Mouse (Mus musculus): ENCODE data around the gene Kat6b. TPM values are rescaled to one million over a fixed set of nuclear protein-coding genes. Genes with fewer than 3 reads are reported as not detected.

Gene Kat6b
- polyA plus RNA-seq, 1 experiment from 2014 or later, result 34.6 TPM

DNA sequence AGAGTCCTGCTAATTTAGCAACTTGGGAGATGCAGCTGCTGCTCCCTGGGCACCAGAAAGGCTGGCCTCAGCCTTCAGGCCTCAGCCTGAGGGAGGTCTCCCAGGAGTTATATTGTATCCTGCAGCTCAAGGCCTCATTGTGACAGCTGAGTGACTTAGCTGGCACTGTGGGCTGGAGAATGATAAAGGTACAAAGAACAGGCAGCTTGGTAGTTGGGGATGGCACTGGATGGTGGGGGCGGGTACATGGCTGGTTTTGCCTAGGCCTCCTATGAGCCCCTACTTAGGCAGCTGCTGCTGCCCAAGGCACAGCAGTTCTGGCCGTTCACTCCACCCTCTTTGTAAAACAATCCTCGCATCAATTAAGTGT, 7.9 kb downstream of the Kat6b start:
- Histone ChIP-seq H3K4me3 (replicated peaks; ENCODE audit: low read length) (no peak overlapping the region), H3K4me1 (replicated peaks; ENCODE audit: control insufficient read depth, insufficient read depth, low read length) (0 out of 2 replicates have a peak, but pooled peaks cover 4% of the 10 kb centered on the region), H3K27ac (ENCODE audit: low read length) (no peak overlapping the region; the same call in 1 of the 2 replicates), H3K9ac (replicated peaks; ENCODE audit: low read depth, low read length) (no peak overlapping the region), H3K36me3 (ENCODE audit: control insufficient read depth, insufficient read depth) (no peaks in the 10 kb centered on the region), H3K27me3 (replicated peaks; ENCODE audit: control insufficient read depth, insufficient read depth, low read length) (no peaks in the 10 kb centered on the region), H3K9me3 (ENCODE audit: control insufficient read depth, low read length) (no peaks in the 10 kb centered on the region), H3K4me2 (ENCODE audit: low read length) (no peak overlapping the region)
- WGBS, result 5% methylated on average over 3 of the region's 3 CpGs
- peak; percentile 88 for ATAC-seq

DNA sequence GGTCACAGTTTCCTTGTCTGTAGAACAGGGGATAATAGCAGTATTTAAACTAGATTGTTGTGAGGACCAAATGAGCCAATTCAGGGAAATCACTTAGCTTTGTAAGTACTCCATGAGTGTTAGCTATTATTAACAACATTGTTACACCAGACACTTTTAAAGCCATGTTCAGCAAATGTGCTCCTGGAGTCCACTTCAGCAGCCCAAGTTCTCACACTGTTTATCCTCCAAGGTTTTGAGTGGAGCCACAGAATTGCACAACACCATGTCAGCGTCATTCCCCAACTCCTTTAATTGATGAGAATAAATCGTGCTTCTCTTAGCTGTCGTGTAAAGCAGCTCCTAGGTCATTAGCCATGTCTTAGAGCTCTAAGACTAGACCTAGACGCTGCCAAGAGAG, 8.9 kb downstream of the Kat6b start:
- Histone ChIP-seq H3K27me3 (replicated peaks; ENCODE audit: control insufficient read depth, insufficient read depth, low read length) (no peaks in the 10 kb centered on the region), H3K9me3 (ENCODE audit: control insufficient read depth, low read length) (no peaks in the 10 kb centered on the region), H3K36me3 (ENCODE audit: control insufficient read depth, insufficient read depth) (no peaks in the 10 kb centered on the region), H3K4me2 (ENCODE audit: low read length) (no peak overlapping the region), H3K4me1 (replicated peaks; ENCODE audit: control insufficient read depth, insufficient read depth, low read length) (0 out of 2 replicates have a peak, but pooled peaks cover 4% of the 10 kb centered on the region), H3K4me3 (replicated peaks; ENCODE audit: low read length) (no peak overlapping the region), H3K27ac (ENCODE audit: low read length) (no peak overlapping the region), H3K9ac (replicated peaks; ENCODE audit: low read depth, low read length) (no peak overlapping the region)
- 29% methylated on average over 4 of the region's 4 CpGs for WGBS
- ATAC-seq, result no peak

DNA sequence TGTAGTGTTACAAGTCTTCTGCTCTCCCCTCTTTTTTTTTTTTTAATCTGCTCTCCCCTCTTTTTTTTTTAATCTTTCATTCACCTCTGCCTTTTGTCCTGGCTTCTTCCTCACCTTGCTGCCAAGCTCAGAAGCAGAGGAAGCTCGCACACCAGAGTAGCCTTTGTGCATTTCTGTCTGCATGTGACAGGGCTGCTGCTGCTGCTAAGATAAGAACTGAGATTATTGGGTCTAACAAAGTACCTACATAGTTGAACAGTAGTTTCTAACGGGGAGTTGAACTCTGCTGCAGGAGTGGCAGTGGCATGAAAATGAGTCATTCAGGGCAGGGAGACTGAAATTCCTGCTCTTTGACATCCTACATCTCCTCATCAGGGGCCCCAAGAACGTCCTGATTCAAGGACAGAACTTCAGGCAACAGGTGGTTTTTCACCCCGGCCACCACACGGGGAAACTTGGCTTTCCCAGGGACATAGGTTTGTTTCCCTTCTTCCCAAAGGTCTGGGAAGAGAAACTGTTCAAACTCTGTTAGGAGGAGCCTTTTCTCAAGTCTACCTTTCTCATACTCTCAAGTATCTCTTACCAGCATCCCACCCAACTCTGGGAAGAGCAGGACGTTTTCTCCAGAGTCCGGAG, 17.2 kb downstream of the Kat6b start:
- no peak for ATAC-seq
- no peaks in the 10 kb centered on the region for H3K27me3 ChIP-seq (replicated peaks; ENCODE audit: control insufficient read depth, insufficient read depth, low read length)
- H3K36me3 ChIP-seq (ENCODE audit: control insufficient read depth, insufficient read depth), result no peaks in the 10 kb centered on the region
- H3K4me2 ChIP-seq (ENCODE audit: low read length), result peak overlapping the region; percentile 86
- H3K9ac ChIP-seq (replicated peaks; ENCODE audit: low read depth, low read length), result peak overlapping the region; percentile 99
- peak overlapping the region; percentile 87 for H3K4me3 ChIP-seq (replicated peaks; ENCODE audit: low read length)
- H3K4me1 ChIP-seq (replicated peaks; ENCODE audit: control insufficient read depth, insufficient read depth, low read length), result peaks cover 27% of the 10 kb centered on the region
- 1% methylated on average over 7 of the region's 7 CpGs for WGBS
- H3K27ac ChIP-seq (ENCODE audit: low read length), result peak overlapping the region; percentile 100
- no peaks in the 10 kb centered on the region for H3K9me3 ChIP-seq (ENCODE audit: control insufficient read depth, low read length)

DNA sequence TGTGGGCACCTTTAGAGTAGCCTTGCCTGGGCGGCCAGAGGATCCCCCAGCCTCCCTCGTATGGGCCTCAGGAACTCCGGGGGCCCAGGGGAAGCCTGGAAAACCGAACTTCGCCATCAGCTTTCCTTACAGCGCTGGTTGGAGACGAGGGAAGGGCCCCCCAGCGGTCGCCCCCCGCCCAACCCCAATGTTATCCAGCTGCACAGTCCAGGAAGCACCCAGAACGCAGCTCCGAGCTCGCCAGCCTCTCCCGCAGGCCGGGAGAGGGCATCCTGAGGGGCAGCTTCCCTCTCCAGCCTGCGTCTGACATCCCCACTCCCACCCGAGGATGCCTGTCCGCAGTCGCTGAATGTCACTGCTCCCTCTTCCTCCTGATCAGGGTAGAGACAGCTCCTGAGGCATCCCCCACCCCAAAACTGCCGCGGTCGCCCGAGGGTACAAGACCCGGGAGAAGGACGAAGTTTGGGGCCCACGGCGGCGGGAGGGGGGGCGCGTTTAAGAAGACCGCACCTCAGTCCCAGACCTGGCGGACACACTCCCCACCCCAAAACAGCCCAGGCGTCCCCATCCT, 17.9 kb downstream of the Kat6b start:
- ATAC-seq, result no peak
- Histone ChIP-seq H3K9me3 (ENCODE audit: control insufficient read depth, low read length) (no peaks in the 10 kb centered on the region), H3K36me3 (ENCODE audit: control insufficient read depth, insufficient read depth) (no peaks in the 10 kb centered on the region), H3K4me3 (replicated peaks; ENCODE audit: low read length) (peak overlapping the region; percentile 87), H3K4me1 (replicated peaks; ENCODE audit: control insufficient read depth, insufficient read depth, low read length) (peaks cover 31% of the 10 kb centered on the region), H3K9ac (replicated peaks; ENCODE audit: low read depth, low read length) (peak overlapping the region; percentile 99), H3K4me2 (ENCODE audit: low read length) (peak overlapping the region; percentile 86), H3K27ac (ENCODE audit: low read length) (peak overlapping the region; percentile 100), H3K27me3 (replicated peaks; ENCODE audit: control insufficient read depth, insufficient read depth, low read length) (no peaks in the 10 kb centered on the region)
- WGBS, result under 1% methylated on average over 30 of the region's 33 CpGs

DNA sequence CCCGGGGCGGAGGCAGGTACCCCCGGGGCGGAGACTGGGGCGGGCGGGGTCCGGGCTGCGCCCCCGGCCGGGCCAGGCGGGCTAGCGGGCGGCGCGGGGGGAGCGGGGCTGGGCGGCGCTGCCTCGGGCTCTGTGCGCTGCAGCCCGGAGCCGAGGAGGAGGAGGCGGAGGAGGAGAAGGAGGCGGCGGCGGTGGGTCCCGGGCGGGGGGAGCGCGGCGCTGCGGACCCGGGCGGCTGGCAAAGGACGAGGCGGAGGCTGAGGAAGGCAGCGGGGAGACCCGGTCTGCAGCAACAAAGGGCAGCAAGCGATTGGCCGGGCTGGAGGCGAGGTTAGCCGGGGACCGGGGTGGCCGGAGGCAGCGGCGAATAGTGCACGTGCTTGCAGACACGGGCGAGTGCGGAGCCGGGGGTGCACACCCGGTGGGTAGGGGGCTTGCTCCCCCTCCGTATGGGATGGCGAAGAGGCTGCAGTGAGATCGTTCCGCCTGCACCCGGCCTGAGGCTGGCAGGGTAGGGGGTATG, 18.5 kb downstream of the Kat6b start:
- Histone ChIP-seq H3K9me3 (ENCODE audit: control insufficient read depth, low read length) (no peaks in the 10 kb centered on the region), H3K27ac (ENCODE audit: low read length) (peak overlapping the region; percentile 100), H3K4me2 (ENCODE audit: low read length) (peak overlapping the region; percentile 86), H3K4me3 (replicated peaks; ENCODE audit: low read length) (peak overlapping the region; percentile 87), H3K36me3 (ENCODE audit: control insufficient read depth, insufficient read depth) (no peaks in the 10 kb centered on the region), H3K9ac (replicated peaks; ENCODE audit: low read depth, low read length) (peak overlapping the region; percentile 99), H3K4me1 (replicated peaks; ENCODE audit: control insufficient read depth, insufficient read depth, low read length) (peaks cover 34% of the 10 kb centered on the region), H3K27me3 (replicated peaks; ENCODE audit: control insufficient read depth, insufficient read depth, low read length) (no peaks in the 10 kb centered on the region)
- whole genome bisulfite sequencing, result under 1% methylated on average over 50 of the region's 57 CpGs
- ATAC-seq, result peak; percentile 29

DNA sequence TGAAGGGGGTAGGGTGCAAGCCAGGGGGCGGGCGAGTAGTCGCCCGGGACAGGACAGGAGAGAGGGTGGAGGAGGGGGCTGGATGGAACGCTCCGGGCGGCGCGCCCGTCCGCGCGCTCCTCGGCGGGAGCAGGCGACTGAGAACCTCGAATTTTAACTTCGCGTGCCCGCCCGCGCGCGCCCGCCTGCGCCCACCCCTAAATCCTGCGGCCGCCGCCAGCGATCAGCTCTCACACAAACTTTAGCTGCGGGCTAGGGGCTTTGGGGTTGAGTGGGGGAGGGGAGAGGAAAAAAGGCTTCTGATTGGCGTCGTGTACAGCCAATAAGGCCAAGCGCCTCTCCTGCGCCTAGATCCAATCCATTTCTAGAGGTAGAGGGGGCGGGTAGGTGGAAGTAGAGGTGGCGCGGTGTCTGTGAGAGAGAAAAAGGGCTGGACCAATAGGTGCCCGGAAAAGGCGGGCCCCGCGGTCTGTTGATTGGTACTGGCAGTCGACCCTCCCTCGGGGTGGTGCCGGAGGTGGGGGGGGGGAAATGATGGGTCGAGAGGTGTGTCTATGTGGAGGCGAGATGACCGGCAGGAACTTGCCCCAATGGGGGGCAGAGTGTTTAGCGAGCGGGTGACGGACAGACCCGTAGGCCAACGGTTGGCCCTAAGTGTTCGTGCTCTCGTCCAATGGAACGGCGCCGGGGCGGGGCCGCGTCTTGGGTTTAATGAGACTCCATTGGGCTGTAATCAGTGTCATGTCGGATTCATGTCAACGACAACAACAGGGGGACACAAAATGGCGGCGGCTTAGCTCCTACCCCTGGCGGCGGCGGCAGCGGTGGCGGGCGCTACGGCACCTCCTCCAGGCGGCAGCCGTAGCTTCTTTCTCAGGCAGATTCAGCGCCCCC, 19.2 kb downstream of the Kat6b start:
- Histone ChIP-seq H3K9ac (replicated peaks; ENCODE audit: low read depth, low read length) (peak overlapping the region; percentile 99), H3K9me3 (ENCODE audit: control insufficient read depth, low read length) (no peaks in the 10 kb centered on the region), H3K27ac (ENCODE audit: low read length) (peak overlapping the region; percentile 100), H3K36me3 (ENCODE audit: control insufficient read depth, insufficient read depth) (no peaks in the 10 kb centered on the region), H3K4me1 (replicated peaks; ENCODE audit: control insufficient read depth, insufficient read depth, low read length) (peaks cover 34% of the 10 kb centered on the region), H3K4me2 (ENCODE audit: low read length) (peak overlapping the region; percentile 86), H3K4me3 (replicated peaks; ENCODE audit: low read length) (peak overlapping the region; percentile 87), H3K27me3 (replicated peaks; ENCODE audit: control insufficient read depth, insufficient read depth, low read length) (no peaks in the 10 kb centered on the region)
- peak; percentile 95 for ATAC-seq
- under 1% methylated on average over 72 of the region's 75 CpGs for WGBS

DNA sequence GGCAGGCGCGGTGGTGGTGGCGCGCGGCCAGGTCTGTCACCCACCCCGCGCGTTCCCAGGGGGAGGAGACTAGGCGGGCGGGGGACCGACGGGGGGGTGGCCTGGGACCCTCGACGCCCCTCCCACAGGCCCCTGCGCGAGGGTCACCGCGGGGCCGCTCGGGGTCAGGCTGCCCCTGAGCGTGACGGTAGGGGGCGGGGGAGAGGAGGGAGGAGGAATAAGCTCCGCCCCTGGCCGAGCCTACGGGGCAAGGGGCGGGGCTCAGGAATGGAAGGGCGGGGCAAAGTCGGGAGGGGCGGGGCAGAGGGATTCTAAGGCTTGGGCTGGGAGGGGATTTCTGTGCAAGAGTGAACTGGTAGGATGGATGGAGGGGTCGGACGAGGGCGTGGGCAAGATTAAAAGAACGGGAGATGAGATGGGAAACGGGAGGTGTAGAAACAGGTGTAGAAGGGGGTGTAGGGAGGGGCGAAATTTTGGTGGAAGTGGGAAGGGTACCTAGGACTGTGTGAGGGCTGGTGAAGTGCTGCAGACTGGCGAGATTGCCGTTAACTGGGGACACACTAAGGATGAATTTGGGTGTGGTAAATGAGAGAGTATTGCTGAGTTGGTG, 19.9 kb downstream of the Kat6b start:
- H3K27me3 ChIP-seq (replicated peaks; ENCODE audit: control insufficient read depth, insufficient read depth, low read length), result no peaks in the 10 kb centered on the region
- H3K36me3 ChIP-seq (ENCODE audit: control insufficient read depth, insufficient read depth), result no peaks in the 10 kb centered on the region
- H3K4me3 ChIP-seq (replicated peaks; ENCODE audit: low read length), result peak overlapping the region; percentile 87
- WGBS, result 1% methylated on average over 30 of the region's 38 CpGs
- no peaks in the 10 kb centered on the region for H3K9me3 ChIP-seq (ENCODE audit: control insufficient read depth, low read length)
- no peak for ATAC-seq
- peak overlapping the region; percentile 86 for H3K9ac ChIP-seq (replicated peaks; ENCODE audit: low read depth, low read length)
- peak overlapping the region; percentile 98 for H3K27ac ChIP-seq (ENCODE audit: low read length)
- peaks cover 34% of the 10 kb centered on the region for H3K4me1 ChIP-seq (replicated peaks; ENCODE audit: control insufficient read depth, insufficient read depth, low read length)
- H3K4me2 ChIP-seq (ENCODE audit: low read length), result peak overlapping the region; percentile 58

DNA sequence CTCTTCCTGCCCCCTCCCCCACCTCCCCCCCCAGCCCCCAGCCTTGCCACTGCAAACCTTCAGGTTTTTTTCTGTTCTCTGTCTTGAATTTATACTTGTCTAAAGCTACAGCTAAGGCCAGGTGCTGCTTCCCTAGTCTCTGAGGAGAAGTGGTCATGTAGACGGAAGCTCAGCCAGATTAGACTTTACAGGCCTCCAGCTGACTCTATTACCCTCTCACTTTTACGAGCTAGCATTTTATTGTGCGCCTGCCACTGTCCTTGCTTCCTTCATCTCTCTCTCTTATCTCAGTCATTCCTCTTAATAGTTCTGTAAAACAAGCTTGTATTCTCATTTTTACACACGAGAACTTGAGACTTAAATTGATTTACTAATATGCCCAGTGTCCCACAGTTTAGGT, 23.8 kb downstream of the Kat6b start:
- ATAC-seq, result no peak
- WGBS, result 82% methylated on average over 4 of the region's 4 CpGs

DNA sequence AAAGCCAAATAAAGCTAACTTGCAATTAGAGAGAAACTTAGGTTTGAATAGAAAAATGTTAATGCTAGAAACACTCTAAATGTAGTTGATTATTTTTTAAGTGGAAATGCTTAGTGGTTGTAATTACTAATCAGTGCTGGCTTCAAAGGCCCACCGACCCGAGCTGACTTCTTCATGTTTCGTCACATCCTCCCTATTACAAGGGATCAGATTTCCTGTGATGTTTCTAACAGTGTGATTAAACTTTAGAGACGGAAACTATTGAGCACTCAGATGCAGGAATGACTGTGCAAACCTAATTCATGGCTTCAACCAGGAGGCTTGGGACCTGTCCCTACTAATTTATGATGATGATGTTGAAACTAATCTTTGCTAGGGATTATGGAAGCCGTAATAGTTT, 25.8 kb downstream of the Kat6b start:
- no peaks in the 10 kb centered on the region for H3K36me3 ChIP-seq (ENCODE audit: control insufficient read depth, insufficient read depth)
- H3K4me2 ChIP-seq (ENCODE audit: low read length), result no peak overlapping the region
- ATAC-seq, result no peak
- H3K9ac ChIP-seq (replicated peaks; ENCODE audit: low read depth, low read length), result no peak overlapping the region
- no peaks in the 10 kb centered on the region for H3K27me3 ChIP-seq (replicated peaks; ENCODE audit: control insufficient read depth, insufficient read depth, low read length)
- H3K9me3 ChIP-seq (ENCODE audit: control insufficient read depth, low read length), result no peaks in the 10 kb centered on the region
- H3K4me1 ChIP-seq (replicated peaks; ENCODE audit: control insufficient read depth, insufficient read depth, low read length), result peaks cover 17% of the 10 kb centered on the region
- H3K4me3 ChIP-seq (replicated peaks; ENCODE audit: low read length), result no peak overlapping the region
- 71% methylated on average over 5 of the region's 5 CpGs for WGBS
- H3K27ac ChIP-seq (ENCODE audit: low read length), result no peak overlapping the region

More for the DNA sequence above, 23.8 kb downstream of the Kat6b start:
- Histone ChIP-seq H3K4me1 (replicated peaks; ENCODE audit: control insufficient read depth, insufficient read depth, low read length) (peaks cover 24% of the 10 kb centered on the region), H3K27ac (ENCODE audit: low read length) (no peak overlapping the region), H3K4me2 (ENCODE audit: low read length) (no peak overlapping the region), H3K9me3 (ENCODE audit: control insufficient read depth, low read length) (no peaks in the 10 kb centered on the region), H3K27me3 (replicated peaks; ENCODE audit: control insufficient read depth, insufficient read depth, low read length) (no peaks in the 10 kb centered on the region), H3K4me3 (replicated peaks; ENCODE audit: low read length) (no peak overlapping the region), H3K9ac (replicated peaks; ENCODE audit: low read depth, low read length) (no peak overlapping the region), H3K36me3 (ENCODE audit: control insufficient read depth, insufficient read depth) (no peaks in the 10 kb centered on the region)
